Mouse (Mus musculus) embryo, embryonic 11.5 days (tissue): ENCODE data around the gene Saal1.
A peak's percentile ranks its signal among the peaks of the same experiment; 100 is the strongest.
"Not testable (repeated sequence)": the region's sequence is repeated elsewhere in the genome, so short reads cannot be mapped to it uniquely, and the experiment has no call there.

Experiments
- DNase-seq: peaks from one replicate; pipeline ENCODE4 v3.0.0-alpha.2; 2012; ENCODE audit warnings: low read depth, low spot score

The Saal1 gene

DNA sequence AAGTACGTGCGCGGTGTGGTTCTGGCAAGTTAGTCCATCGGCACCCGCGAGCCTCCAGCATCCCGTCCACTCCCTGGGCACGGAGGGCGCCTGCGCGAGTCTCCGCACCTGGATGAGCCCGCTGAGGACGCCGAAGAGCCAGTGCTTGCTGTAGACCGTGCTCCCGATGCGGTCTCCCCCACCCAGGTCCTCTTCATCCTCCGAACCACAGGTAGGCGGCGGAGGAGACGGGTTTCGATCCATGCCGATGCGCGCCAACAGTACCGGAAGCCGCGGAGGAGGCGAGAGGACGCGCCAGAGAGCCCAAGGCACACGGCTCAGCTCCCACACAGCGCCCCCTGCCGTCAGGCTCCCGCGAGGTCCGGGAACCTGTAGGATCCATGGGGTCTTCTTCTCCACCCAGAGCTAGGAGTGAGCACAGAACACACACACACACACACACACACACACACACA lies at the start of gene Saal1:
TSS of gene Saal1 (minus strand) at position 291 of the 455 bp plus-strand sequence.
- peak; percentile 86 for DNase-seq

- no peak for DNase-seq
These were observed 41.0 kb upstream of the Saal1 start, which contains the start of gene Saa2 for GRCm38 (mm10) chr7:46751490-46751889. Gene Saa2, plus strand, starts transcription at chr7:46751790.

DNA sequence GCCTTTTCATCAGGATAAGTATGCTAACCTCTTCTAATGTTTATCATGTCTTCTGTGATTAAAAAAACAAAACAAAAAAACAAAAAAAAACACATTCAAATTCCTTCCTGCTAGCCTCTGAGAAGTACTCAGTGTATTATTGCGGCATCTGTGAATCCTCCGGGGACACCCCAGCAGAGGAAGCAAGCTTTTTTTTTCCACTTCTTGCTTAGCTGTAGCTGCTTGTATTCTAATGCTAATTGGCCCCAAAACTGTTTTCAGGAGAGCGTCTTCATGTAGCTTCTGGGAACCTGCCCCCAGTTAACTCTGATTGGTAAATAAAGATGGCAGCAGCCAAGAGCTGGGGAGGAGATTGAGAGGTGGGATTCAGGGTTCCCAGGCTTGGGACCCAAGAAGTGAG lies 38.0 kb upstream of the Saal1 start:
- no peak for DNase-seq

- DNase-seq: no peak
These were observed 35.9 kb upstream of the Saal1 start for GRCm38 (mm10) chr7:46746381-46746780.

DNA sequence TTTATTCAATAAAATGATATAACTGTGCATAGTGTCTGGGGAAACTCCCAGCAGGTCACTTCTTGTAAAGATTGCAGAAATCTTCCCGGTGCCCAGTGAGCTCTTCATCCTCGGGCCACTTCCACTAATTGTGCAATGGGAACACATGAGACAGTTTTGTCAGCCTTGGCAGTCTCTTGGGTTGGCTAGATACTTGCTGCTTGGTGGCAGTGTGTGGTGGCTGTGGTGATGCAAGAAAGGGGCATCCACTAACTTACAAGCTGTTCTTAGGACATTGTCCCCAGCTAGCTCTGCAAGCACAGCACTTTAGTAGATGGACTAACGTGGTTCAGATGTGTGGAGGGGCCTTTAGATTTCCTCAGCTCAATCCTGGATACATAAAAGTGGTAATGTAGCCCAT lies 35.3 kb upstream of the Saal1 start:
- DNase-seq: no peak

DNA sequence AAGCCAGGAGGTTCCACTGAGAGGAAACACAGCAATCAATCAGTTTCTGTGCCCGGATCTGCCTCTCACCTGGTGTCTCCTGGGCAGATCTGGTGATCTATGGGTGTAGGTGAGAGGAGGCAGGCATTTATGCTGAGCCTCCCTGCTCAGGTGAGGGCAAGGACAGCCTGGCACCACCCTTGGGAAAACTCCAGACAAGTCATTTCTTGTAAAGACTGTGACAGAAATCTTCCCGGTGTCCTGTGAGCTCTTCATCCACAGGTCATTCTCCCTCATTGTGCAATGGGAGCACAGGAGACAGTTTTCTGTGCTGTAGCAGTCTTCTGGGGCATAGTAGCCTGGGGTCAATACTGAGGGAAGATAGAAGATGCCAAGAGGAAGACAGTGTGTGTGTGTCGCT lies 32.4 kb upstream of the Saal1 start, which contains the start of gene Saa1:
TSS of gene Saa1 (minus strand) at position 101 of the 400 bp plus-strand sequence.
- not testable (repeated sequence) for DNase-seq

DNA sequence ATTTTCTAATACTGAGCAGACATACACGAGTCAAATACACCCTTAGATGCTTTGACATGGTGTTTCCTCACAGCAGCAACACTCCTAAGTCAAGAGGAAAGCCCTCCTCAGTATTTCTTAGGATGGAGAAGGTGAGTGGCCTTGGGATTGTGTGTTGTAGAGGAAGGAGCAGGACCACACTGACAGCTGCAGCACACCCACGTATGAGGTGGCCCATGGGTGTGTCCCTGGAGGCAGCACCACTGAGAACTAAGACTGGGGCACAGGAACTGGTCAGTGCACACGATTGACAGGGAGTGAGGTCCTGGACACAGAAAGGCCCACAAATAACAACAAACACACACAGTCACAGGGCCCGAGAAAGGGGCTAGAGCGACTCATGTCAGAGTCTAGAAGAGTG lies 29.6 kb upstream of the Saal1 start:
- DNase-seq: not testable (repeated sequence)

DNA sequence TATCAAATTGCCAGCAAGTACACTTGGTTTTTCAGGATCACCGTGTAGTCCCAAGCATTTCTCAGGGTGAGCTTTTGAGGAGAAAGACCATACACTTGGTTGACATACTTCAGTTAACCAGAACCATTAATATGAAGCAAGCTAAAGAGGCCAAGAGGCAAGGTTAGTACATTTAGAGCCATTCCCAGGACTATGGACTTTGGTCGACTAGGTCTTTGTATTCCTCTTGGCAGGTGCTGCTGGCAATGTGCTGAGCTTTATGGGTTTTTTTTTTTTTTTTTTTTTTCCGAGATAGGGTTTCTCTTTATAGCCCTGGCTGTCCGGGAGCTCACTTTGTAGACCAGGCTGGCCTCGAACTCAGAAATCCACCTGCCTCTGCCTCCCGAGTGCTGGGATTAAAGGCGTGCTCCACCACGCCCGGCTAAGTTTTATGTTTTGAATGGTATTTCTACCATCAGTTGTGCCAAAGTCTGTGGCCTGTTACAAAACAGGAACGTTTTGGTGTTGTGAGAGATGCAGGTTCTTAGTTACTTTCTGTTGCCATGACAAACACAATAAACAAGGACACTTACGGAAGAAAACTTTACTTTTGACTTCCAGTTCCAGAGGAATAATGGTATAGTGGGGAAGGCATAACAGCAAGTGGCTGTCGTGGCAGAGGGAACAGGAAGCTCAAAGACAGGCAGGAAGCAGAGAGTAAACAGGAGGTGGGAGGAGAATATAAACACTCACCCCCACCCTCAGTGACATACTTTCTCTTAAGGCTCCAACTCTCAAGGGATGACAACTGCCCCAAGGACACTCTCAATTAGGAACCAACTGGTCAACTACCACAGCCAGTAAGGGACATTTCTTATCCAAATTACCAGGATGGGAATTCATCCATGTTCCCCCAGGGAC lies 28.3 kb upstream of the Saal1 start:
- no peak for DNase-seq

DNA sequence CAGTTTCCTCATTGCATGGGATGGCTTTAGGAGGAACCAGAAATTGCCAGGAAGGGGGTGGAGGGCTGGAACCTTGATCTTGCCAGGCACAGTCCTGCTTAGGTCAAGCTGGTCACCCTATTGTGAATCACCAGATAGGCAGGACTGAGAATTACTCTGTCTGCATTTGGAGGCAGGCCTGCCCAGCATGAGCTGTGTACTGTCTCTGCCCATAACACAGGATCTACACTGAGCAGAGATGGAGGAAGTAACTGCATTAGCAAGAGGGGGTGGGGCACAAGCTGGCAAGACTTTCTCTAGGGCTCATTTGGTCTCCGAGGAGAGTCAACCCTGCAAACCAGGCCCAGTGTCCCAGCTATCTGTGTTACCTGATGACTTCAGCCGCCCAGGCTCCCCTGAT lies 24.5 kb upstream of the Saal1 start:
- no peak for DNase-seq

- DNase-seq: no peak
These were observed 22.0 kb upstream of the Saal1 start, which contains the start of gene Saa4 for GRCm38 (mm10) chr7:46732458-46732857. Gene Saa4, minus strand, starts transcription at chr7:46732603.

GRCm38 (mm10) chr7:46727584-46727983 lies 17.1 kb upstream of the Saal1 start:
- no peak for DNase-seq

DNA sequence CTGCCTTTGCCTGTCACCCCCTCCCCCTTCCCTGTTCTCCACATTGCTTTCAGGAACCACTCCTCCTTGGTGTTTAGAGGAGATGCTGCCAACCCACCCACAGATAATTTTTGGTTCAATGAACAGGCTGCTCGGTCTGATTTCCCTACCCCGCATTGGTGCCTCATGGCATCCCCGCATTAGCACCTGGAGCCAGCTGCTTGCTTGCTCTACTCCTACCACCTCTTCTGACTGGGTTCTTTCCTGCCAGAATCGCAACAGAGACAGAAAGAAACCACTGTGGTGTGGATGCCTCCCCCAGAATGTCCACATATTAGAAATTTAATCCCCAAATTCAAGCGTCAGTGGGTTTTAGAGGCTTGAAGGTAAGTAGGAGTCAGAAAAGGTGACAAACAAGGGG lies 13.9 kb upstream of the Saal1 start:
- DNase-seq: no peak

DNA sequence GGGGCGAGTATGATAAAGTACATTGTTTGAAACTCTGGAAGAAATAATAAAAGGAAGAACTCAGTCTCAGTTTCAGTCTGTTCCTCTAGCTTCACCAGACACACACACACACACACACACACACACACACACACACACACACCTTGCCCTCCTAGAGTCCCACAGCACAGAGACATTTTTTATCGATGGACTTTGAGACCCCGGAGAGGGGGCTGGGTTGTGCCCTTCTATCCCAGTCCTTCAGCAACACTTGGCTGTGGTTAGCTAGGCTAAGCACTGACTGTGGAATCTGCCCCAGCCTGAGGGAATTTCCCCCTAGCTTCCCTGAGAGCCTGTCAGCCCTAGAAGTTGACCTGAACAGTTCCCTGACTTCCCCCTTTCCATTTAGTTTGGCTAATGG lies 13.4 kb upstream of the Saal1 start:
- DNase-seq: no peak

DNA sequence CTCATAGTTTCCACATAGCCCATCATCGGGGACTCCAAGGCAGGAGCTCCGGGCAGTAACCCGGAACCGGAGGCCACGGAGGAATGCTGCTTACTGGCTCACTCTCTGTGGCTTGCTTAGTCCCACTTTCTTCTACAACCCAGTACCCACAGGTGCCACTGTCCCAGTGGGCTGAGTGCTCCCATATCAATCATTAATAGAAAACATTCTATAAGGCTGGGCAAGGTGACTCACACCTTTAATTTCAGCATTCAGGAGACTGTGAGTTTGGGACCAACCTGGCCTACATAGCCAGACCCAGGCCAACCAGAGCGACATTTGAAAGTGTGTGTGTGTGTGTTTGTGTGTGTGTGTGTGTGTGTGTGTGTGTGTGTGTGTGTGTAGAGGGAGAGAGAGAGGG lies 12.9 kb upstream of the Saal1 start:
- no peak for DNase-seq

DNA sequence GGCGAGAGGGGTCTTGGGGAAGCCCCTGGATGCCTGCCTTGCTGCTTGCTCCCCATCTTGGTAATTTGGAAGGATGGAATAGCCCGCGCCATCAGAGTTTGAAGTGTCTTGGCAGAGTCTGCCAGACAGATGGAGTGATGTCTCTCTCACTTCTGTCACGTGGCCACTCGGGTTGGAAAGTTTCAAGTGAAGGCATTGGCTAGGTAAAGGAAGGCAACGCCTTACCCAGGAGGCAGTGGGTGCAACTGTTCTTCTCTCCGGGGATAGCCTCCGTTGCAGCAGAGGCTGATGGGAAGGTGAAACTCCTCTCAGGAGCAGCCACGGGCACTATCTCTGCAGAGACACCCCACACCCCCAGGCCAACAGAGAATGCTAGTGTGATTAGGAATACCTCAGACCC lies 10.0 kb upstream of the Saal1 start:
- DNase-seq: no peak

DNA sequence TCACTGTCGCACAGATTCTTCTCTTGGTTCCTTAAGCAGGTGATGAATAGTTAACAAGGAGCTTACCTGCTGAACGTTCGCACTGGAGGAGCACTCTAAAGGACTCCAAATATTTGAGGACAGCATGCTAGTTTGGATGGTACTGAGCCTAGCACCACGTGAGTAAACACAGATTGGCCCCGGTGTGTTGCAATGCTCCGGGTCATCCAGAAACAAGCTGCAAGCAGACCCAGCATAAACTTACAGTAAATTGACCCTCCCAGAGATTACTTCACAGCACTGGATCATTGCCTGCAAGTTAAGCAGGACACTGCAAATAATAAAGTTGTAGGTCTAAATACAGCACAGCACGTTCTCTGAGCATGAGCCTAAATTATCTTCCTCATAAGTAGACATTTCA lies 9.0 kb upstream of the Saal1 start:
- no peak for DNase-seq

GRCm38 (mm10) chr7:46718591-46719270 lies 8.3 kb upstream of the Saal1 start:
- DNase-seq: no peak

- no peak for DNase-seq
These were observed 6.4 kb upstream of the Saal1 start for GRCm38 (mm10) chr7:46716897-46717296.

GRCm38 (mm10) chr7:46715600-46715999 lies 5.1 kb upstream of the Saal1 start, which contains the start of gene Saa3:
Gene Saa3, minus strand, starts transcription at chr7:46715700.
- no peak for DNase-seq

DNA sequence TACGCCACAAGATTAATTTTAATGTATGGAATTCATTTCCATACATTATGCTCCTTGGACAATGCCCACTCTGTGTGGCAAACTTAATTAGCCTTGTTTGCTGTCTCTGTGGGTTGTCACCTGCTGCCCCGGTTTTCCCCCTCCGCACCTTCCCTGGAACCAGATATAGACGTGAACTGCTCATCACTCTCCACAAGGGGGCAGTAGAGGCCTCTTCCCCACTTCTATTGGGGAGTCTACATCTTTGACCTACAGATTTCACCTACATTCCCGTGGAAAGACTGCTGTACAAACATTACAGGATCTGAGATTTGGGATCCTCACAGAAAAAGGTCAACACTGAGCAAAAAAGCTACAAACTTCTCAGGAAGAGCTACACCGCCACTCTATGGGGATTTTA lies 4.0 kb upstream of the Saal1 start:
- peak; percentile 54 for DNase-seq

GRCm38 (mm10) chr7:46712250-46712649 lies 1.8 kb upstream of the Saal1 start:
- no peak for DNase-seq

DNA sequence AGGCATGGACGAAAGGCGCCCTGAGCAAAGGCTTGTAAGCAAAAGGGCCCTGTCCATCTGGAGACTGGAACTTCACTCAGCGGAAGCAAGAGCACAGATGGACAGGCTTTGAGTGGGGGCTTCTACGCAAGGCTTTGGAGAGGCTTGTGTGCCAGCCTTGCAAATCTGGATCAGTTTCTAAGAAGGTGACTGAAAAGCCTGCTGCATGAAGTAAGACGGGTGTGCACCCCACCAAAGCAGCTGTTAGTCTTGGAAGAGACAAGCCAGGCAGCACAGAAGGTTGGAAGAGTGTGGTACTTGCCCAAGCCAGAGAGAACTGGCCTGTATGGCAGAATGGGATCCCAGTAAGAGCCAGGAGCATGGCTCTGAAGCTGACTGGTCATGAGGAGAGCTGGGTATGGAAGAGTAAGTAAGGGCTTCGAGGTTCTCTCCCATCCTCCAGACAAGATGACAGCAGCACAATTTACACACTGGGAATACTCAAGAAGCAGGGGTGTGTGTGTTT lies 9.9 kb downstream of the Saal1 start:
- DNase-seq: no peak
